Mouse (Mus musculus) embryo, embryonic 11 days (tissue): ENCODE measurements around the gene Hgf.

ENCODE experiments used
- DNase-seq: peaks from one replicate; pipeline ENCODE4 v3.0.0-alpha.2; 2015

Hgf gene

DNA sequence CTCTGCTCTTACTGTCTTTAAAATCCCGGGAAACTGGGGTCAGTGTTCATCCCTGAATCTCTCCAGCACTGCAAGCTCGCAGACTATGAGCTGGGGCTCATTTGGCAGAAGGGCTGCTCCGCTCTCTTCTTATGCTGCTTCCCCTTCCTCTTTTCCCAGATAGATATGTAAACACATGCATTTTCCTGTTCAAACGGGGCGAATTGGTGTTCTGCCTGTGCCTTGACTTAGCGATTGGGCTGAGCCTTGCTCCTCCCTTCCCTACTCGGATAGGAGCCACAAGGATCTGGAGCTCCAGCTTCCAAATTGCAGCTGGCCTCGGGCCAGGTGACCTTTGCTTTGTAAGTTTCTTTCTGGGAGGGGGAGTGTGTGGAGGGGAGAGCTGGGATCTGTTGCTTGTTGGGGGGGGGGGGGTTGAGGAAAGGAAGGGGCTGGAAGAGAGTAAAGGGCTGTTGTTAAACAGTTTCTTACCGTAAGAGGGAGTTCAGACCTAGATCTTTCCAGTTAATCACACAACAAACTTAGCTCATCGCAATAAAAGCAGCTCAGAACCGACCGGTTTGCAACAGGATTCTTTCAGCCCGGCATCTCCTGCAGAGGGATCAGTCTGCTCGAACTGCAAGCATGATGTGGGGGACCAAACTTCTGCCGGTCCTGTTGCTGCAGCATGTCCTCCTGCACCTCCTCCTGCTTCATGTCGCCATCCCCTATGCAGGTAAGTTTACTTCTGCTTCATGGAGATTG is at the start of gene Hgf:
Gene Hgf (plus strand): TSS at position 192 of the 744 bp plus-strand sequence.
- DNase-seq, result peak; percentile 73

DNA sequence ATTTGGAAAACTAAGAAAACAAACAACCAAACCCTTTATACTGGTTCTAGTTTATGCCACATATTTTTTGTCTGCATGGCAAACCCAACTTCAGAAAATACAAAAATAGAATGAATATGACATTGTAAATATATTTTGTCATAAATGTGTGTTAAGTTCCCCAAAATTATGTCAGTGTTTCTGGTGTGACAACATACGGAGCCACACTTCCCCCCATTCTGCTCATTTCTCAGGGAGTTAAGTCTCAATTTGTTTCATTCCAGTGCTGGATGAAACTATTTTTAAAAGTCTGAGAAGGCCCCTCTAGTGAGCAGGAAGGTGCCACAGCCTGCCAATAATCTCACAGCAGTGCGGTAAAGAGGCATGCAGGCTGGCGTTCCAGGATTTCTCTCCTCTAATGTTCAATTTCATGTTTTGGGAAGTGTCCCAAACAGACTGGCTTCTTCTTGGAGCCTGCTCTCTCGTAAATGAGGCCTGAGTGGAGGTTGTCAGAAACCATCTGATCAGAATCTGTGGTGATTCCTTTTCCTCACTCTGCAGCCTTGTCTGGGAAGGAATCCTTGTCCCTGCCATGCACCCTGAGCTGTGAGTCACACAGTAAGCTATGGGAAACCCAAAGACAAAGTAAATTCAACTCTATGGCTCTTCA is 46.5 kb upstream of the Hgf start:
- DNase-seq, result no peak

DNA sequence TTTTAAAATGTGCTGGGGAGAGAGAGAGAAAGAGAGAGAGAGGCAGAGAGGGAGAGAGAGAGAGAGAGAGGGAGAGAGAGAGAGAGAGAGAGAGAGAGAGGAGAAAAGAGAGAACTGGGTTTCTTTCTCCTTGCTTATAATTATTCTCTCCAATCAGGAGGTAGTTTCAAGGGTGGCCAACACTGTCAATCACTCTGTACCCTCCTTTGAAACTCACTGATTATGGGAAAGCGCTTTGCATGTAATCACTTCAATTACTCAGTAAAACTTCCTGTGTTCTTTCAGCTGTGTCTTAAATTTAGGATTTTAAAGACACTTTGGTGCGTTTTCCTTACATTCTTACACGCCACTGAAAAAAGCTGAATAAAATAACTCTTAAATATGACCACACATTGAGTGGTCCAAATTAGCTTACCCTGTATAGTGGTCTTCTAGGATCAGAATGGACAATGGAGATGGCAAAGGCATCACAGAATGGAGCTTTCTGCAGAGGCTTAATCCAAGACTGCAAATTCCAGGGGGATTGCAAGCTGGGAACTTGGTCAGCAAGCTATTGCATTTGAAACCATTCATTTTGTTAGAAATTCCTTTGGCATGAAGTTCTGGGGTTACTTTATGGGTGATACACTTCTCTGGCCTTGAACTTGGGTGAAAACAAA is 21.5 kb upstream of the Hgf start:
- DNase-seq, result no peak

- no peak for DNase-seq
Measured at GRCm38 (mm10) chr5:16538067-16538466, 15.2 kb upstream of the Hgf start.

- DNase-seq, result no peak
Measured at GRCm38 (mm10) chr5:16541561-16542116, 11.7 kb upstream of the Hgf start.

DNA sequence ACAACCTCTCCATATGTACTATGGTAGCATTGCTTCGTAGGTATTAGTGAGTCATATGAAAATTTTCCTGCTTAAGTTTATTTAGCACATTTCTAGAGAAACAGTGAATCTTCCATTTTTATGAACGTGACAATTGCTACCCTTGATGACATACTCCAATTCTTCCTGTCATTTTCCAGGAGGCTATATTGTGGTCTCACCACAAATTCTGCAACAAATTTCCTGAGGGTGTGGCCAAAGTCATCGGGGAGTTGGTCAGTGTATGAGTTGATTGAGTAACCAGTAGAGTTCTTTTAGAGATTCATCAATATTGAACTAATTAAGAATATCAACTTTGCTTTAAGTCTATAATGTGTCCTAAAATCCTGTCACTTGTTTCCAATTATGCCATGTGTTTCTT is 5.8 kb upstream of the Hgf start:
- DNase-seq, result no peak

GRCm38 (mm10) chr5:16552647-16553046 is 648 bp upstream of the Hgf start:
- no peak for DNase-seq

- DNase-seq, result no peak
Measured at GRCm38 (mm10) chr5:16560247-16560646, 7.0 kb downstream of the Hgf start.

DNA sequence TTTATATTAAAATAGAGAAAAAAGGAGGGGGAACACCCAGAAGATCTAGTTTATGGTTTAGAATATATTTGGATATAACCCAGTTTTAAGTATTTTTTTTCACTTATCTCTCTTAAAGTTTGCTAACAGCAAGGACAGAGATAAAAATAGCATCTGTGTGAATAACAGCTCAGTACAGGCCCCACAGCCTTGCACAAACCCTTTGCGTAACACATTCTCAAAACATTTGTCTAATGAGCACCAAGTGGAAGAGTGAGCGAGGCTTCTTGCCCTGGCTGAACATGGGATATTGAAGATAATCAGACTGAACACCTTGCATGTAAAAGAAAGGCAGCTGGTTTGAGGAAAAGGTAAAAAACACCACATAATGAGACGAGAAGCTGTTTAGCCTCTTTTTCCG is 15.7 kb downstream of the Hgf start:
- no peak for DNase-seq

- DNase-seq, result peak; percentile 44
Measured at GRCm38 (mm10) chr5:16577882-16578742, 24.8 kb downstream of the Hgf start.

- DNase-seq, result no peak
Measured at GRCm38 (mm10) chr5:16595699-16596098, 42.4 kb downstream of the Hgf start.

DNA sequence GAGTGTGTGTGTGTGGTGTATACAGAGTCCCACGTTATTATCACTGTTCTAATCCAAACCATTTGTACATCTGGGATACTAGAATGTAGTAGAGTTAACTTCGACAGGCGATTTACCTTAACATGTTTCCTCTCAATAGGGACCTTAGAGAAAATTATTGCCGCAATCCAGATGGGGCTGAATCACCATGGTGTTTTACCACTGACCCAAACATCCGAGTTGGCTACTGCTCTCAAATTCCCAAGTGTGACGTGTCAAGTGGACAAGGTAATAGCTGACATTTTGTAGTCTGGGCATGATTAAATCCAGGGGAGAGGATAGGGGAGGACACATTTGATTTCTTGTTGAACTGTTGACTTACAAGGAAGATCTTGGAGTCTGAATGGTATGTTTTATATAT is 44.7 kb downstream of the Hgf start:
- DNase-seq, result peak; percentile 40

DNA sequence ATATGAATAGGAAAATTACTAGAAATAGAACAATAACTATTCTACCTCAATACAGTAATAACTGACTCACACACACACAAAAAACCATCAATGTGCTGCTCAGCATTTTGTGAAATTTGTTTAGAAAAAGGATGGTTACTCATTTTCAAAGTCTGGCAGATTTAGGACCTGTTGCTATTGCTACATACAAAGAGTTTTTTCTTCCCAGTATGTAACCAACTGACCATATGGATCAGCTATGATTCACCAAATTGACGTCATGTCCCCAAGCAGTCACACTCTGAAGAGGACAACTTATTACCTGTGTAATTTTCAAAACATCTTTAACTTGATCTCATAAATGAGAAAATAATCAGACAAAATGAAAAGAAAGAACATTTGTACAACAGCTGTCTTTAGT is 48.2 kb downstream of the Hgf start:
- no peak for DNase-seq

DNA sequence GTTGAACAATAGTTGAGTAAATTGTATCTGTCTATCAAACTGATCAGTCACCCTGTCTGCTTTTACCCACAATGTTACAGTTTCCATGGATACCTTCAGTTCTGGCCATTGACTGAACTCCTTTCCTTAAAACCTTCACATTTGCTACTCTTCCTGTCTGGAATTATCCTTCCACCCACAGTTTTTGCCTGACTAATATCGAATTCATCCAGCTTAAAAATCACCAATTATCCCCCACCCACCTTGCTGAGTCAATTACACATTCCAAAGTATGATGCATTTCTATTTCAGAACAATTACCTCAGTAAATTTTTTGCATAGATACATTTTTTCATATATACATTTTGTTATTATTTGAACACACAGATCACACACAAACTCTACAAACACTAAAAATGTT is 79.7 kb downstream of the Hgf start:
- no peak for DNase-seq

GRCm38 (mm10) chr5:16646417-16646816 is 93.1 kb downstream of the Hgf start:
- DNase-seq, result no peak

GRCm38 (mm10) chr5:16647701-16648100 is 94.4 kb downstream of the Hgf start:
- DNase-seq, result no peak

GRCm38 (mm10) chr5:16650240-16650639 is 96.9 kb downstream of the Hgf start:
- DNase-seq, result no peak

- no peak for DNase-seq
Measured at GRCm38 (mm10) chr5:16654022-16654421, 100.7 kb downstream of the Hgf start.
